Mouse (Mus musculus) MEL (cell line): ENCODE results near the gene Dclk3. TPM values are rescaled to one million over a fixed set of nuclear protein-coding genes. Genes with fewer than 3 reads are reported as not detected.

ENCODE experiments used
- DNase-seq: peaks from one replicate; pipeline ENCODE4 v3.0.0; 2011; ENCODE audit warnings: low read depth, low spot score
- H3K27ac ChIP-seq: 2 replicates; pipeline ENCODE4 v1.5.1; 2012; ENCODE audit warnings: low read depth, mild to moderate bottlenecking, control low read depth, low read length, moderate library complexity; ENCODE audit not compliant: control insufficient read depth
- H3K27me3 ChIP-seq, 2 experiments: fragments of 150-350 bp in 1 of 2; sonication (generic) in 1 of 2; 2 replicates each; pipeline ENCODE4 v1.6.1; 2012; ENCODE audit warnings: low read length in 2 of 2, mild to moderate bottlenecking in 2 of 2, improper control_type of control experiment in 1 of 2, moderate library complexity in 1 of 2; ENCODE audit not compliant: insufficient read depth in 2 of 2, control insufficient read depth in 1 of 2
- H3K36me3 ChIP-seq, 2 experiments: 2 replicates each; pipeline ENCODE4 v1.6.1; 2012 to 2014; ENCODE audit warnings: low read length in 2 of 2, improper control_type of control experiment in 1 of 2, inconsistent platforms in 1 of 2, mild to moderate bottlenecking in 1 of 2; ENCODE audit not compliant: insufficient read depth in 2 of 2, control insufficient read depth in 1 of 2
- H3K4me1 ChIP-seq, 2 experiments: fragments of 150-350 bp in 1 of 2; sonication (generic) in 1 of 2; 2 replicates each; pipeline ENCODE4 v1.6.1; 2012; ENCODE audit warnings: low read length in 2 of 2, improper control_type of control experiment in 1 of 2, mild to moderate bottlenecking in 1 of 2; ENCODE audit not compliant: insufficient read depth in 2 of 2, control insufficient read depth in 1 of 2
- H3K4me3 ChIP-seq, 2 experiments: fragments of 150-350 bp in 1 of 2; sonication (generic) in 1 of 2; 2 replicates each; pipeline ENCODE4 v1.5.1; 2012; ENCODE audit warnings: low read depth in 2 of 2, low read length in 2 of 2, mild to moderate bottlenecking in 2 of 2, moderate library complexity in 2 of 2, control low read depth in 1 of 2, improper control_type of control experiment in 1 of 2; ENCODE audit not compliant: control insufficient read depth in 1 of 2, insufficient read depth in 1 of 2
- H3K79me2 ChIP-seq: 2 replicates; pipeline ENCODE4 v1.6.1; 2012; ENCODE audit warnings: mild to moderate bottlenecking, low read length, moderate library complexity; ENCODE audit not compliant: control insufficient read depth, poor library complexity, insufficient read depth
- H3K9ac ChIP-seq: 2 replicates; pipeline ENCODE4 v1.6.1; 2012; ENCODE audit warnings: low read depth, mild to moderate bottlenecking, control low read depth, low read length, moderate library complexity; ENCODE audit not compliant: control insufficient read depth, poor library complexity, severe bottlenecking
- H3K9me3 ChIP-seq: fragments of 150-350 bp; sonication (generic); replicated peaks from 2 replicates; pipeline ENCODE4 v1.6.1; 2012; ENCODE audit warnings: mild to moderate bottlenecking, low read length, improper control_type of control experiment, moderate library complexity; ENCODE audit not compliant: insufficient read depth
- CHD1 ChIP-seq: IDR thresholded peaks from 2 replicates; pipeline ENCODE4 v1.6.1; 2012; ENCODE audit warnings: low read depth, mild to moderate bottlenecking, inconsistent platforms, low read length, improper control_type of control experiment
- E2F4 ChIP-seq: IDR thresholded peaks from 2 replicates; pipeline ENCODE4 v1.6.1; 2011; ENCODE audit warnings: low read depth, low read length, improper control_type of control experiment, borderline replicate concordance
- ELF1 ChIP-seq: IDR thresholded peaks from 2 replicates; pipeline ENCODE4 v1.6.1; 2014; ENCODE audit warnings: low read depth, mild to moderate bottlenecking, inconsistent platforms, low read length, improper control_type of control experiment, moderate library complexity
- ETS1 ChIP-seq: IDR thresholded peaks from 2 replicates; pipeline ENCODE4 v1.6.1; 2012; ENCODE audit warnings: low read depth, mild to moderate bottlenecking, inconsistent platforms, low read length, improper control_type of control experiment, moderate library complexity
- MAFK ChIP-seq: IDR thresholded peaks from 2 replicates; pipeline ENCODE4 v1.6.1; 2011; ENCODE audit warnings: low read depth, mild to moderate bottlenecking, low read length, improper control_type of control experiment, borderline replicate concordance
- MXI1 ChIP-seq: IDR thresholded peaks from 2 replicates; pipeline ENCODE4 v1.6.1; 2011; ENCODE audit warnings: mild to moderate bottlenecking, low read depth, low read length, improper control_type of control experiment
- MYC ChIP-seq: IDR thresholded peaks from 2 replicates; pipeline ENCODE4 v1.6.1; 2011; ENCODE audit warnings: low read depth, mild to moderate bottlenecking, low read length, improper control_type of control experiment, moderate library complexity
- POLR2AphosphoS2 ChIP-seq: IDR thresholded peaks from 2 replicates; pipeline ENCODE4 v1.6.1; 2011; ENCODE audit warnings: low read length, improper control_type of control experiment
- RCOR1 ChIP-seq: IDR thresholded peaks from 2 replicates; pipeline ENCODE4 v1.6.1; 2012; ENCODE audit warnings: low read depth, mild to moderate bottlenecking, inconsistent platforms, low read length, improper control_type of control experiment
- SIN3A ChIP-seq: IDR thresholded peaks from 2 replicates; pipeline ENCODE4 v1.6.1; 2012; ENCODE audit warnings: low read length, improper control_type of control experiment, inconsistent platforms
- TCF12 ChIP-seq: IDR thresholded peaks from 2 replicates; pipeline ENCODE4 v1.6.1; 2014; ENCODE audit warnings: low read depth, mild to moderate bottlenecking, inconsistent platforms, low read length, improper control_type of control experiment, moderate library complexity
- UBTF ChIP-seq: IDR thresholded peaks from 2 replicates; pipeline ENCODE4 v1.6.1; 2012; ENCODE audit warnings: low read depth, mild to moderate bottlenecking, inconsistent platforms, low read length, improper control_type of control experiment, moderate library complexity, borderline replicate concordance; ENCODE audit not compliant: insufficient read depth
- ZKSCAN1 ChIP-seq: IDR thresholded peaks from 2 replicates; pipeline ENCODE4 v1.6.1; 2012; ENCODE audit warnings: low read depth, mild to moderate bottlenecking, inconsistent platforms, low read length, improper control_type of control experiment, moderate library complexity
- polyA plus RNA-seq, 2 experiments: library from polyadenylated mRNA; stranded (reverse) in 1 of 2; unstranded in 1 of 2; fragments of >175 nt in 1 of 2; fragments of >200 nt in 1 of 2; gene quantifications; 2 replicates each; pipeline versions ENCODE4 v1.2.1 to v1.2.4; 2012; ENCODE audit warnings: low replicate concordance in 2 of 2, low read depth in 1 of 2; ENCODE audit not compliant: insufficient read length in 2 of 2, insufficient read depth in 1 of 2, missing spikeins in 1 of 2
- total RNA-seq: library from RNA; depleted of rRNA; stranded (reverse); fragments of 300-350 nt; gene quantifications from 2 replicates; pipeline ENCODE4 v1.2.3, GENCODE M21; 2012

Dclk3 gene
- total and polyA plus RNA-seq, 3 experiments, result not detected

- TF ChIP-seq TCF12, result no peak
- no peak for TF ChIP-seq RCOR1
- no peak for TF ChIP-seq POLR2AphosphoS2
- TF ChIP-seq E2F4, result no peak
- TF ChIP-seq ELF1, result no peak
- TF ChIP-seq MXI1, result no peak
- TF ChIP-seq UBTF, result no peak
- TF ChIP-seq ZKSCAN1, result no peak
- TF ChIP-seq, all 39 proteins: peak for 0
- H3K36me3 ChIP-seq, result no peaks in the 10 kb centered on the region
- H3K9ac ChIP-seq, result no peak overlapping the region
- no peak for DNase-seq
- H3K27me3 ChIP-seq, result no peaks in the 10 kb centered on the region
- no peak overlapping the region for H3K4me3 ChIP-seq
- no peaks in the 10 kb centered on the region for H3K4me1 ChIP-seq
- H3K9me3 ChIP-seq, result no peaks in the 10 kb centered on the region
- H3K27ac ChIP-seq, result no peak overlapping the region
- no peaks in the 10 kb centered on the region for H3K79me2 ChIP-seq
Measured at GRCm38 (mm10) chr9:111475281-111475680, 36.4 kb downstream of the Dclk3 start.

GRCm38 (mm10) chr9:111475973-111476372 is 37.1 kb downstream of the Dclk3 start:
- no peaks in the 10 kb centered on the region for H3K36me3 ChIP-seq
- H3K4me3 ChIP-seq, result no peak overlapping the region
- no peak overlapping the region for H3K27ac ChIP-seq
- no peaks in the 10 kb centered on the region for H3K9me3 ChIP-seq
- no peak for DNase-seq
- H3K79me2 ChIP-seq, result no peaks in the 10 kb centered on the region
- H3K4me1 ChIP-seq, result no peaks in the 10 kb centered on the region
- no peak overlapping the region for H3K9ac ChIP-seq
- no peaks in the 10 kb centered on the region for H3K27me3 ChIP-seq
- TF ChIP-seq ETS1, result no peak
- TF ChIP-seq SIN3A, result no peak
- TF ChIP-seq MAFK, result no peak
- TF ChIP-seq MYC, result no peak
- TF ChIP-seq CHD1, result no peak

GRCm38 (mm10) chr9:111476479-111477016 is 37.7 kb downstream of the Dclk3 start:
- TF ChIP-seq MAFK (no peak), ZKSCAN1 (no peak)
- Histone ChIP-seq H3K9me3 (no peaks in the 10 kb centered on the region), H3K27ac (no peak overlapping the region), H3K36me3 (no peaks in the 10 kb centered on the region), H3K9ac (no peak overlapping the region), H3K79me2 (no peaks in the 10 kb centered on the region), H3K4me3 (no peak overlapping the region), H3K4me1 (no peaks in the 10 kb centered on the region), H3K27me3 (no peaks in the 10 kb centered on the region)
- DNase-seq, result no peak
